Mouse (Mus musculus): Measurements from ENCODE around the gene Sbno1. TPM values are rescaled to one million over a fixed set of nuclear protein-coding genes. Genes with fewer than 3 reads are reported as not detected.

The Sbno1 gene
- 64.7 and 85.1 TPM in 2 replicates for polyA plus RNA-seq (2014; fragmentation: Nextera tagmentation; extraction: Ambion mirVana)

DNA sequence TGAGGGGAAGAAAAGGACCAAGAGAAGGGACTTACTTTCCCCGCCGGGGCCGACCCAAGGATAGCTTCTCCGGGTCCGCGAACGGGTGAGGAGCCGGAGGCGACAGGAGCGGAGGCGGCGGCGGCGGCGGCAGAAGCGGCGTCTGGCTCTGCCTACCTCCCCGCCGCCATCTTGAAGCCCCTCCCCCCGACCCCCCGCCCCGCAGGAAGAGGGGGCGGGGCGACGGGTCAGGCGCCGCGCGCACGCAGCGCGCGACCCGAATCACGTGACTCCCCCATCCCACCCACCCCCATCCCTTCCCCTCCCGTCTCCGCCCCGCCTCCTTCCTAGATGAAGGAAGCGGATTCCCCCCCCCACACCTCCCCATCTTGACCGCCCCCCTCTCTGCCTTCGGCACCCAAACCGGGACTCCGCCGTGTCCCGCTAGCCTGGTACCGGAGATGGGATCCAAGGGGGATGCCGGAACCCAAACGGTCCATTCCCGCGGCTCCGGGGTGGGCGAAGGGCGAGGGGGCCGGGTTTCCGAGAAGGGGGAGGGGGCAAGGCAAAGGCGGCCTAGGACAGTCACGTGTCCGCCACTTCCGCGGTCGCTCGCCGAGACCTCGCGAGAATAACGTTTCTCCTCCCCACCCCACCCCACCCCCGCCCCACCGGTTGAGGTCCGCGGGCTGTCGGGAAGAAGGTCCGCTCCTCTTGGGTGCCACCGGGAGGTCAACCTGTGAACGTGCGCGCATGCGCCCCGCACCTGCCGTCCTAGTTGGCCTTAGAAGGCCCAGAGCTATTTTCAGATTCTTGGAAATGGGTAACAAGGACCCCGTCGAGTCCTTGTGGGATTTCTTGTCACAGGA lies at the start of gene Sbno1:
Sbno1 (minus strand) TSS at position 590 of the 848 bp plus-strand sequence.
- Histone ChIP-seq H3K9ac (ENCODE audit: low read length) (peak within 1 kb of the TSS; percentile 94), H3K9me3 (replicated peaks; ENCODE audit: control insufficient read depth, low read length) (no peaks in the 10 kb centered on the region), H3K4me1 (ENCODE audit: control insufficient read depth, insufficient read depth, low read length) (peaks cover 8% of the 10 kb centered on the region), H3K4me3 (ENCODE audit: low read depth, low read length) (peak within 1 kb of the TSS; percentile 99), H3K36me3 (ENCODE audit: control insufficient read depth, insufficient read depth, low read length) (no peaks in the 10 kb centered on the region), H3K27ac (ENCODE audit: low read depth, low read length) (peak within 1 kb of the TSS; percentile 89), H3K4me2 (ENCODE audit: low read length) (peak within 1 kb of the TSS; percentile 91), H3K27me3 (replicated peaks; ENCODE audit: control insufficient read depth, insufficient read depth, low read length) (no peaks in the 10 kb centered on the region)
- WGBS = under 1% methylated on average over 44 of the region's 81 CpGs
- DNase-seq (ENCODE audit: low spot score) (peak; percentile 97), ATAC-seq (peak; percentile 94)

DNA sequence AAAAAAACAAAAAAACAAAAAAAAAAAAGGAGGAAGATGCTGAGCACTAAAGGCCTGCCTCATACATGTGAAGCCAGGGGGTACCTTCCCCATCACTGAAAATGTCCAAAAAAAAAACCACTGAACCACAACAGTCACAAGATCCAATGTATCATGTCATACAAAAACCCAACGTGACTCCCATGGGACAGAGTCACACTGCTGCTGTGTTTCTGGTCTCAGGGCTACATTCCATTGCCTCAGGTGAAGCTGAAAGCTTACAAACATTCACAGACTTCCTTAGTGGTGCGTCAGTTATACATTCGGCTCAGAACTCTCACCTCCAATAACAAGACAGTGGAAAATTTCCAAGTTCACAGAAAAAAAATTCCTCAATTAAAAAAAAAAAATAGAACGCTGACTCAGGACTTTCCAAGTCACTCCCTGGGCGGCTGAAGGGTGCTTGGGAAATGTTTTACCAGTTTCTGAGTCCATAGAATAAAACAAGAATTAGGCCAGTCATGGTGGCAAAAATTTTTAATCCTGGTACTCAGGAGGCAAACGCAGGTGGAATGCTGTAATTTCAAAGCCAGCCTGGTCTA lies 44.9 kb upstream of the Sbno1 start:
- H3K4me1 ChIP-seq (ENCODE audit: control insufficient read depth, insufficient read depth, low read length) = no peaks in the 10 kb centered on the region
- H3K9me3 ChIP-seq (replicated peaks; ENCODE audit: control insufficient read depth, low read length) = no peaks in the 10 kb centered on the region
- no peak overlapping the region for H3K4me3 ChIP-seq (ENCODE audit: low read depth, low read length)
- no peak overlapping the region for H3K4me2 ChIP-seq (ENCODE audit: low read length)
- H3K36me3 ChIP-seq (ENCODE audit: control insufficient read depth, insufficient read depth, low read length) = peaks cover 13% of the 10 kb centered on the region; the same call in 1 of the 2 replicates
- H3K9ac ChIP-seq (ENCODE audit: low read length) = no peak overlapping the region
- no peaks in the 10 kb centered on the region for H3K27me3 ChIP-seq (replicated peaks; ENCODE audit: control insufficient read depth, insufficient read depth, low read length)
- DNase-seq (ENCODE audit: low spot score) (no peak), ATAC-seq (no peak)
- H3K27ac ChIP-seq (ENCODE audit: low read depth, low read length) = no peak overlapping the region
- WGBS = 90% methylated on average over 6 of the region's 6 CpGs

DNA sequence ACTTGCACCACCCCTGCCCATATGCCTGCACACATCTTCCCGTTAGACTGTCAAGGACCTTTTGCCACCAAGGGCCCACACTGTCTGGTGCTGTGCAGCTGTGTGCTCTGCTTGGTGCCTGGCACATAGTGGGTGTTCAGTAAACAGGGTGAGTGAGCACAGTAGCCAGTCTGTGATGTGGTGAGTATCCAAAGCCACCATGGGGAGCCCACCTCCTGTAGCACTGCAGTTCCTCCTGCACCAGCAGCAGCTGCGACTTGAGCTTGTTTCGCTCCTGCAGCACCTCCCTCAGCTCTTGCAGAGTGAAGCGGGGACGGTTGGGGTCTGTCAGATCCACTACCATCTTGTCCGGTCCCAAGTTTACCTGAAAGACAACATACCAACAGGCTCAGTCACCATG lies 43.7 kb upstream of the Sbno1 start:
- no peaks in the 10 kb centered on the region for H3K27me3 ChIP-seq (replicated peaks; ENCODE audit: control insufficient read depth, insufficient read depth, low read length)
- no peaks in the 10 kb centered on the region for H3K4me1 ChIP-seq (ENCODE audit: control insufficient read depth, insufficient read depth, low read length)
- no peak overlapping the region for H3K9ac ChIP-seq (ENCODE audit: low read length)
- 92% methylated on average over 6 of the region's 6 CpGs for WGBS
- H3K36me3 ChIP-seq (ENCODE audit: control insufficient read depth, insufficient read depth, low read length) = peaks cover 16% of the 10 kb centered on the region; the same call in 1 of the 2 replicates
- DNase-seq (ENCODE audit: low spot score) = no peak
- no peak for ATAC-seq
- H3K27ac ChIP-seq (ENCODE audit: low read depth, low read length) = no peak overlapping the region
- no peak overlapping the region for H3K4me2 ChIP-seq (ENCODE audit: low read length)
- no peak overlapping the region for H3K4me3 ChIP-seq (ENCODE audit: low read depth, low read length)
- no peaks in the 10 kb centered on the region for H3K9me3 ChIP-seq (replicated peaks; ENCODE audit: control insufficient read depth, low read length)

DNA sequence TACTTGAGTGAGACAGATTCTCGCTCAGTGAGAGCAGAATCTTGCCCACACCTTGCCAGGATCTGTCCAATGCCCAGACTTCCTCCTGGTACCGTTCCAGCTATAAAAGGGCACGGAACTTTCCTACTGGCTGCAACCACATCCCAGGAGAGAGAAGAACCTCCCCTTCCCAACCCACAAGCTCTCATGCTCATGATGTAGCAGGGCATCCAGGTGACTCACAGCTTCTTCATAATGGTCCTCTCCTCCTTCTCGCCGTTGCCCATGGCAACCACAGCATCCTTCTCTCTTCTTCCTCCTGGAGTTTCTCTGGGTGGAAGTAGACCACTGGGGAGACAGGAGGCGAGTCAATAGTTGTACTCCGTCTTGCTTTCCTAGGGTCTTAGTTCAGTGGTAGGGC lies 42.6 kb upstream of the Sbno1 start:
- no peaks in the 10 kb centered on the region for H3K9me3 ChIP-seq (replicated peaks; ENCODE audit: control insufficient read depth, low read length)
- H3K9ac ChIP-seq (ENCODE audit: low read length) = no peak overlapping the region
- H3K4me3 ChIP-seq (ENCODE audit: low read depth, low read length) = no peak overlapping the region
- H3K27ac ChIP-seq (ENCODE audit: low read depth, low read length) = no peak overlapping the region
- H3K36me3 ChIP-seq (ENCODE audit: control insufficient read depth, insufficient read depth, low read length) = peaks cover 19% of the 10 kb centered on the region; the same call in 1 of the 2 replicates
- no peak overlapping the region for H3K4me2 ChIP-seq (ENCODE audit: low read length)
- H3K27me3 ChIP-seq (replicated peaks; ENCODE audit: control insufficient read depth, insufficient read depth, low read length) = no peaks in the 10 kb centered on the region
- 92% methylated on average over 7 of the region's 7 CpGs for WGBS
- DNase-seq (ENCODE audit: low spot score) = no peak
- no peaks in the 10 kb centered on the region for H3K4me1 ChIP-seq (ENCODE audit: control insufficient read depth, insufficient read depth, low read length)
- ATAC-seq = no peak

DNA sequence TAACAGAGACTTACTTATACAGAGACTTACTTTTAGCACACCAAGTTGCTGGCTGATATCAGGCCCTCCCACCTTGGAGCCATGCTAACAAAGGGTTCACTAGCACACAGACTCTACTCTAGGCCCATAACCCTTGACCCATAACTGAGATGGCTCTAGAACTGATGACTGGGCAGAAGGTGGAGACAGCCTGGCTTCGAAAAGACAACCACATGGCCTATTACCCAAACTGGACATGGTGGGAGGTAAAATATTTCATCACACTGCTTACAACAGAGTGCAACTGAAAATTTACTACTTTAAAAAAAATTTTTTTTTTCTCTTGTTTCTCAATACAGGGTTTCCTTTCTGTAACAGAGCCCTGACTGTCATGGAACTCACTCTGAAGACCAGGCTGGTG lies 42.0 kb upstream of the Sbno1 start:
- no peak overlapping the region for H3K4me3 ChIP-seq (ENCODE audit: low read depth, low read length)
- H3K4me1 ChIP-seq (ENCODE audit: control insufficient read depth, insufficient read depth, low read length) = no peaks in the 10 kb centered on the region
- WGBS = 88% methylated on average over 1 of the region's 1 CpGs
- no peak for ATAC-seq
- no peaks in the 10 kb centered on the region for H3K27me3 ChIP-seq (replicated peaks; ENCODE audit: control insufficient read depth, insufficient read depth, low read length)
- DNase-seq (ENCODE audit: low spot score) = no peak
- no peak overlapping the region for H3K4me2 ChIP-seq (ENCODE audit: low read length)
- no peak overlapping the region for H3K27ac ChIP-seq (ENCODE audit: low read depth, low read length)
- no peak overlapping the region for H3K9ac ChIP-seq (ENCODE audit: low read length)
- H3K9me3 ChIP-seq (replicated peaks; ENCODE audit: control insufficient read depth, low read length) = no peaks in the 10 kb centered on the region
- H3K36me3 ChIP-seq (ENCODE audit: control insufficient read depth, insufficient read depth, low read length) = peaks cover 25% of the 10 kb centered on the region

DNA sequence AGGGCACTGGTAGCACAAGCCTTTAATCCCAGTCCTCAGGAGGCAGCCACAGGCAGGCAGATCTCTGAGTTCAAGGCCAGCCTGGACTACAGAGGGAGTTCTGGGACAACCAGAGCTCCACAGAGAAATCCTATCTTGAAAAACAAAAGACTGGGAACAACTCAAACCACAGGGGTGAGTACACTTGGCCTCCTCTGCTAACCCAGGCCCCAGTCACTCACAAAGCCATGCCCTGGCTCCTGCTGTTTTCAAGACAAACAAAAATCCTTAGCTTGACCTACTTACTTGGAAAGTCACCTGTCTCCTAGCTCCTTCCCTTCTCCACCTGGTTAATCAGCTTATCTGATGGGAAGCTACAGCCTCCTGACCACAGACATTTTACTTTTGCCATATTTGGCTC lies 39.1 kb upstream of the Sbno1 start:
- H3K4me1 ChIP-seq (ENCODE audit: control insufficient read depth, insufficient read depth, low read length) = no peaks in the 10 kb centered on the region
- no peak for ATAC-seq
- H3K9ac ChIP-seq (ENCODE audit: low read length) = no peak overlapping the region
- no peaks in the 10 kb centered on the region for H3K9me3 ChIP-seq (replicated peaks; ENCODE audit: control insufficient read depth, low read length)
- no peaks in the 10 kb centered on the region for H3K27me3 ChIP-seq (replicated peaks; ENCODE audit: control insufficient read depth, insufficient read depth, low read length)
- peaks cover 50% of the 10 kb centered on the region for H3K36me3 ChIP-seq (ENCODE audit: control insufficient read depth, insufficient read depth, low read length)
- DNase-seq (ENCODE audit: low spot score) = no peak
- no peak overlapping the region for H3K4me3 ChIP-seq (ENCODE audit: low read depth, low read length)
- no peak overlapping the region for H3K27ac ChIP-seq (ENCODE audit: low read depth, low read length)
- no peak overlapping the region for H3K4me2 ChIP-seq (ENCODE audit: low read length)

DNA sequence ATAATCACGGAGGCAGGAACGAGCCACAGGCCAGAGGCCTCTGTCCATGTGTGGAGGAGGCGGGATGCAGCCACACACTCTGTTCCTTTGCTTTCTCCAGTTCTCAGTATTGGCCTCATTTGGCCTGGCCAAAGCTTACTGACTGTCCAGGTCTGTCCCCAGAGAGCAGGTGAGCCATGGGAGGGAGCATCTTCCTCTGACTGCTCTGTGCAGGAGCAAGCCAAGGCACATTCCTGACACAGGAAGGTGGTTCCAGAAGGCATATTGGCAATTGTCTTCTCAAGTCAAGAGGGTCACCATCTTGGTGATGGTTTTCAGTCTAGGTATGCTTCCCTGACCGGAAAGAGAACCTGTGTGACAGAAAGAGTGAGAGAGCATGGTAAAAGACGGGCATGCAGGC lies 37.7 kb upstream of the Sbno1 start:
- WGBS = 87% methylated on average over 5 of the region's 5 CpGs
- Histone ChIP-seq H3K4me2 (ENCODE audit: low read length) (no peak overlapping the region), H3K36me3 (ENCODE audit: control insufficient read depth, insufficient read depth, low read length) (peaks cover 57% of the 10 kb centered on the region), H3K4me1 (ENCODE audit: control insufficient read depth, insufficient read depth, low read length) (no peaks in the 10 kb centered on the region), H3K9me3 (replicated peaks; ENCODE audit: control insufficient read depth, low read length) (no peaks in the 10 kb centered on the region), H3K27me3 (replicated peaks; ENCODE audit: control insufficient read depth, insufficient read depth, low read length) (no peaks in the 10 kb centered on the region), H3K4me3 (ENCODE audit: low read depth, low read length) (no peak overlapping the region), H3K9ac (ENCODE audit: low read length) (no peak overlapping the region), H3K27ac (ENCODE audit: low read depth, low read length) (no peak overlapping the region)
- ATAC-seq (no peak), DNase-seq (ENCODE audit: low spot score) (no peak)

DNA sequence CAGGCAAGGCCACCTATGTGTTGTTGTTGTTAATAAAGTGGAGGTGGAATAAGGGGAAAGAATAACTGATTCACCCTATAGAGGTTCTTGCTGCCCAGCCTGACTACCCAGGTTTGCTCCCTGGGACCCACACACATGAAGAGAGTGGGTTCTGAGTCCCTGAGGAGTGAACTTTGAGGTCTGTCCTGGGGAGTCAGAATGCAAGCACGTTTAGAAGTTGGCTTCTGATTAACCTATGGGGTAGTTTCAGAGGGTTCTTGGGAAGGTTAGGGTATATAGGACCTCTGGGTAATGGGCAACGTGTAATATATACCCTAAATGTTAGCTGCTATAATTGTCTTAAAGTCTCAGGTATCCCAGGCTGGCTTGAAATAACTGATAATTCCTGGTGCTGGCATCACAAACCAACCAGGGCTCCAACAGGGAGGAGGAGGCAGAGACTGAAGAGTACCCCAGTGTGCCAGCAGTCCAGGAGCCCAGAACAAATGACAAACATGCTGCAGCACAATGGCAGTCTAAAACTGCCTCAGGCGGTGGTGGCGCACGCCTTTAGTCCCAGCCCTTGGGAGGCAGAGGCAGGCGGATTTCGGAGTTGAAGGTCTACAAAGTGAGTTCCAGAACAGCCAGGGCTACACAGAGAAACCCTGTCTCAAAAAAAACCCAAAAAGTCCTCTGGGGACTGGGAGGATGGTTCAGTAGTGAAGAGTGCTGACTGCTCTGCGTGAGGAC lies 36.7 kb upstream of the Sbno1 start:
- Histone ChIP-seq H3K9me3 (replicated peaks; ENCODE audit: control insufficient read depth, low read length) (no peaks in the 10 kb centered on the region), H3K36me3 (ENCODE audit: control insufficient read depth, insufficient read depth, low read length) (peaks cover 65% of the 10 kb centered on the region), H3K27ac (ENCODE audit: low read depth, low read length) (no peak overlapping the region), H3K4me2 (ENCODE audit: low read length) (no peak overlapping the region), H3K9ac (ENCODE audit: low read length) (no peak overlapping the region), H3K4me1 (ENCODE audit: control insufficient read depth, insufficient read depth, low read length) (no peaks in the 10 kb centered on the region), H3K4me3 (ENCODE audit: low read depth, low read length) (no peak overlapping the region), H3K27me3 (replicated peaks; ENCODE audit: control insufficient read depth, insufficient read depth, low read length) (no peaks in the 10 kb centered on the region)
- ATAC-seq = no peak
- WGBS = 88% methylated on average over 8 of the region's 8 CpGs
- no peak for DNase-seq (ENCODE audit: low spot score)

All from forebrain, embryonic 14.5 days (tissue).